Mouse (Mus musculus) c-Kit-positive CD71-negative TER-119-negative erythroid progenitor cells, embryonic 14.5 days (primary cell): ENCODE data around the gene Gm20683.

Experiments used
- DNase-seq: peaks from one replicate; pipeline ENCODE4 v3.0.0-alpha.2; 2013; ENCODE audit warnings: low read depth

Gm20683 gene

GRCm38 (mm10) chr17:25795609-25796092 lies 45.9 kb downstream of the Gm20683 start, which contains the start of gene AC134908.4:
Gene AC134908.4 (minus strand): TSS chr17:25795659.
- no peak for DNase-seq

GRCm38 (mm10) chr17:25794998-25795397 lies 46.6 kb downstream of the Gm20683 start:
- no peak for DNase-seq

GRCm38 (mm10) chr17:25794197-25794596 lies 47.4 kb downstream of the Gm20683 start:
- no peak for DNase-seq

GRCm38 (mm10) chr17:25792615-25793014 lies 48.9 kb downstream of the Gm20683 start, which contains the start of gene Fam173a:
Gene Fam173a (minus strand): TSS chr17:25792901.
- peak; percentile 58 for DNase-seq

GRCm38 (mm10) chr17:25791843-25792527 lies 49.6 kb downstream of the Gm20683 start:
- peak; percentile 86 for DNase-seq

- no peak for DNase-seq
Observed at GRCm38 (mm10) chr17:25791320-25791842, 50.2 kb downstream of the Gm20683 start.

GRCm38 (mm10) chr17:25786781-25787504 lies 54.6 kb downstream of the Gm20683 start:
- DNase-seq = no peak

GRCm38 (mm10) chr17:25786280-25786679 lies 55.3 kb downstream of the Gm20683 start, which contains the start of gene Ccdc78:
Gene Ccdc78 (plus strand): TSS chr17:25786580.
- no peak for DNase-seq

- DNase-seq = peak; percentile 97
Observed at GRCm38 (mm10) chr17:25785281-25785745, 56.2 kb downstream of the Gm20683 start, which contains the start of gene Haghl. Gene Haghl (minus strand): TSS chr17:25785673.
